Mouse (Mus musculus): Measurements from ENCODE around the gene Ap3b1.

DNA sequence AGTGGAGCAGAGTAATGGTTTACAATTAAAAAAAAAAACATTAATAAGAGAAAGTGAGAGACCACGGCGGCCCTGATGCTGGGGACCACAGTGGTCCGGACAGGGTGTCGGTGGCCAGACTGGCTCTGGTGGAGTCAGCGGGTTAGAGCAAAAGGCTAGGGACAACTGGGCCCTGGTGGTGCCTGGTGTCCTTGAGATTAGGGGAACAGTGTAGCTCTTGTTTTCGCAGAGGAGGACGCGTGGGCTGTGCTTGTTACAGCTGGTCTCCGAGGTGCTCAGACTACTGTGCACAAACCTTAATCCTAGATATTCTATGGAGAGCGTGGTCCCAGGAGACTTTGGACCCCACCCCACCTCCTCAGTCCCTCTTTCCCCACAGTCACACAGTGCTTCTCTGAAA is 250.2 kb downstream of the Ap3b1 start:
- TF ChIP-seq CTCF (IDR thresholded peaks at IDR 0.05; ENCODE audit: control insufficient read depth, insufficient read depth, low read length) (no peak), POLR2A (IDR thresholded peaks at IDR 0.05; ENCODE audit: borderline replicate concordance, control insufficient read depth, low read depth, low read length) (no peak)

All from bone marrow, adult 2 months (tissue).